Mouse (Mus musculus) heart, postnatal 14 days (tissue): ENCODE results near the gene Zfhx3. TPM values are rescaled to one million over a fixed set of nuclear protein-coding genes. Genes with fewer than 3 reads are reported as not detected.

Experiments used
- DNase-seq, 2 experiments: peaks; one replicate each; pipeline ENCODE4 v3.0.0; 2021 to 2022
- intact Hi-C: fragments of 180-260 bp; cut with DNase I; formaldehyde crosslinking; loops from one replicate; pipeline ENCODE4 v1.15.1; 2025
- total RNA-seq, 2 experiments: library from RNA; stranded (reverse); gene quantifications; 2 replicates each; pipeline ENCODE4 v1.2.3; 2021

Gene Zfhx3
- total RNA-seq, 2 experiments from 2014 or later, result 8.2 to 8.8 TPM

GRCm38 (mm10) chr8:108317532-108318093 is 375.2 kb downstream of the Zfhx3 start:
- DNase-seq, result no peak
- intact Hi-C loops, result no loop called here

GRCm38 (mm10) chr8:108327711-108328110 is 385.3 kb downstream of the Zfhx3 start:
- DNase-seq, result peak in 1 of 2 experiments; percentile 28
- intact Hi-C loops, result no loop called here

DNA sequence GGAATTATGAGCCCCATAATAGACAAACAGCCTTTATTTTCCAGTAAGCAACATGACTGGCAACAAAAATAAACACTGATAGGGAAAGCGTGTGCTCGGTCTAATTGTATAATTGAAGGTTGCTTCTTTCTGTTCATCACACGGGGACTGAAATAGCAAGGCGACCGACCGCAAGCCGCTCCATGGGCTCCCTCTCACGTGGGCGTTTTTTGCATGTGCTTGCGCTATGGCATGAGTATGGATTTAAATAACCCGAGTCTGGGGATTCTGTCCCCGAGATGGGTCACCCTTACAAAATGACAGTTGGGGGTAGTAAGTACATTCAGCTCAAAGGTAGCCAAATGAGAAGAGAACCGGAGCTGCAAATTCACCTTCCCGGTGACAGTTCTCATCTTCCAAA is 405.9 kb downstream of the Zfhx3 start:
- no peak for DNase-seq
- intact Hi-C loops, result no loop called here

GRCm38 (mm10) chr8:108348776-108349175 is 406.3 kb downstream of the Zfhx3 start:
- DNase-seq, result no peak
- intact Hi-C loops, result no loop called here

DNA sequence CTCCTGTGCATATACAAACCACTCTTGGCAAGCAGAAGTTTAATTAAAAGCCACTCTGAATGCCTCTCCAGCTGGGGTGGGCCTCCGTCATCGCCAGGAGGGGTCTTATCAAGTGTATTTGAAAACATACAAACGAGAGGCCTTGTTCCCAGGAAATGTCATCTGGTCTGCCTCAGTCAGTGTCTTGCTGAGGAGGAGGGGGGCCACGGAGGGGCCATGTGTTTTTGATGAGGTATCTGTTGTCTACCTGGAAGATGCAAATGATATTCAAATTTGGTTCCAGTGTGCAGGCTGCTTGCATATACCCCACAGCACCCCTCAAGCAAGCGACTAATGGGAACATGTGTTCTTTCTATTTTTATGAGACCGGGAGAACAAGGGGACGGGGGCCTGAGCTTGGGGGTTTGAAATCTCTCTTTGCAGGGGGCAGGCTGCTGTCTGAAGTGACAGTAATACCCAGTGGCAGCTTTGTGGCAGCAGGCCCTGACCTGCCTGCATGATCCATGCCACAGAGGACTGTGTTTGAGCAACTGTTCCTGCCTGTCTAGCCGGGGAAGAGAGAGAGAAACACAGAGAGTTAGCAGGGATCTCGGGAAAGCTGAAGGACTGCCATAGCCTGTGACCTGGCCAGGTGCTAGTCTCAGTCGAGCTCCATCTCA is 412.8 kb downstream of the Zfhx3 start:
- intact Hi-C loops, result no loop called here
- no peak for DNase-seq

DNA sequence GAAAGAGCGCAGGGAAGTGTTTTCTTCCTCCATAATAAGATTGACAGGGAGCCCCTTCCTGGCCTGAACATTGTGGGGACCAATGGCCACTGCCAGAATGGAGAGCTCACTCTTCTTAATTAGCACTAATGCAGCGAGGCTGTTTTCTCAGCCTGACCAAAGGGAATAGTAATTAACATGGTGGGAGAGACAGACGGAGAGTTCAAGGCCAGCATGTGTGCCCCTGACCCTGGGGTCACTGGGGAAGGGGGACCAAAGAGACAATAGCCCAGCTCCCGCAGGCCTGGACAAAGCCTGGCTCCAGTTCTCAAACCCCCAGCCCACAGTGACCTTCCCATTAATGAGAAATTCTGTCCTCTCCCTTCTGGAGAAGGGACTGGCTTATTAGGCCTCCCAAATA is 419.0 kb downstream of the Zfhx3 start:
- DNase-seq, result no peak
- intact Hi-C loops, result no loop called here

GRCm38 (mm10) chr8:108362421-108362820 is 420.0 kb downstream of the Zfhx3 start:
- DNase-seq, result no peak
- intact Hi-C loops, result no loop called here

DNA sequence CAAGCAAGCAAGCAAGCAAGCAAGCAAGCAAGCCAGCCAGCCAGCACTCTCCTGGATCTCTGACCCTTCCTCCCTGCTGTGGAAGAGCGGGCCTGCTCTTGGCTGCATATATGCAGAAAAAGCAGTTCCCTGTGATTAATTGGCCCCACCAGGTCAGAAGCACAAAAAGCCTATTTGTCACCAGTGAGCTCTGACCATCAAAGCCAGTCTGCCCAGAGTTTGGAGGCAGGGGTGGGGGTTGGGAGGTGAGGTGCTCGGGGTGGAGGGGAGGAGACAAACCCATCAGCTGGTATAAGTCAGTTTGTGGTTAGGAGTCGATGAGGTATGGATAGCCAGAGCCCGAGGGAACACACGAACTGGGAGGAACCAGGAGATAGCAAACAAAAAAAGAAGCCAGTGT is 421.0 kb downstream of the Zfhx3 start:
- DNase-seq, result no peak
- intact Hi-C loops, result no loop called here

DNA sequence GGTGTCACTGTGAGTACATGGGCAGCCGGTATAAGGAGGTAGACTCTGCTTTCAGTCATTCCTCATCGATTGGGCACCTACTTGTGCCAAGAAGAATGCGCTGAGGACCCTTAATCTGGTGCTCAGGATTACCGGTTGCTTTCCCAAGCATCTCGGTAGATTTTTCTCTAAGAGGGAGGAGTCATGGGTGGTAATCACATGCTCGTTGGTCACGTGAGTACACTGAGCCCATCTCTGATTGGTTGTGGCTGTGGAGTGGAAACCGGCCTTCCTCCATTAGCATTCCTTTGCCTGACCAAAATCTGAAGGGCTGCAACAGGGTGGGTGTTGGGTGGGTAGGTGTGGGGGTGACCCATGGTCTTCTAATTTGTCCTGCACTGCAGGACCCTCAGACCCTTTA is 421.4 kb downstream of the Zfhx3 start:
- no peak for DNase-seq
- intact Hi-C loops, result no loop called here

GRCm38 (mm10) chr8:108369081-108369480 is 426.6 kb downstream of the Zfhx3 start:
- intact Hi-C loops, result no loop called here
- peak in 1 of 2 experiments; percentile 16 for DNase-seq

- intact Hi-C loops, result no loop called here
- DNase-seq, result no peak
These were observed 428.3 kb downstream of the Zfhx3 start for GRCm38 (mm10) chr8:108370731-108371130.

DNA sequence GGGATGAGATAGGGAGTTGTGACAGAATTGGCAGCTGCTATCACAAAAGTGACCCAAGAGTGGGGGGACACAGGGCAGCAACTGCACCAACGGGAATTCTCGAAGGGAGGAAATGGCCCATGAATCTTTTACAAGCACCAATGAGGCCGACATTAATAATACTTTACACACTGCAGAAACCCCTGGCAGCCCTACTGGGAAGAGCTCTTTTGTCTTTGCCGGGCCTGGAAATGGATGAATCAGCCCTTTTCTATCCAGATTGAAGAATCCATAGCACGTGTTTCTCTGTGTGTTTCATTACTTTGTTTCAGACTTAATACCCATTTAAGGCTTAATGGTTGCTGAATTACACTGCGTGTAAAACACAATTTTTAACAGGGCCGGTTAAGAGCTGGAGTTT is 430.6 kb downstream of the Zfhx3 start:
- intact Hi-C loops, result no loop called here
- no peak for DNase-seq

- DNase-seq, result no peak
- intact Hi-C loops, result no loop called here
These were observed 435.6 kb downstream of the Zfhx3 start for GRCm38 (mm10) chr8:108378036-108378435.

GRCm38 (mm10) chr8:108383121-108383520 is 440.7 kb downstream of the Zfhx3 start:
- no peak for DNase-seq
- intact Hi-C loops, result no loop called here

DNA sequence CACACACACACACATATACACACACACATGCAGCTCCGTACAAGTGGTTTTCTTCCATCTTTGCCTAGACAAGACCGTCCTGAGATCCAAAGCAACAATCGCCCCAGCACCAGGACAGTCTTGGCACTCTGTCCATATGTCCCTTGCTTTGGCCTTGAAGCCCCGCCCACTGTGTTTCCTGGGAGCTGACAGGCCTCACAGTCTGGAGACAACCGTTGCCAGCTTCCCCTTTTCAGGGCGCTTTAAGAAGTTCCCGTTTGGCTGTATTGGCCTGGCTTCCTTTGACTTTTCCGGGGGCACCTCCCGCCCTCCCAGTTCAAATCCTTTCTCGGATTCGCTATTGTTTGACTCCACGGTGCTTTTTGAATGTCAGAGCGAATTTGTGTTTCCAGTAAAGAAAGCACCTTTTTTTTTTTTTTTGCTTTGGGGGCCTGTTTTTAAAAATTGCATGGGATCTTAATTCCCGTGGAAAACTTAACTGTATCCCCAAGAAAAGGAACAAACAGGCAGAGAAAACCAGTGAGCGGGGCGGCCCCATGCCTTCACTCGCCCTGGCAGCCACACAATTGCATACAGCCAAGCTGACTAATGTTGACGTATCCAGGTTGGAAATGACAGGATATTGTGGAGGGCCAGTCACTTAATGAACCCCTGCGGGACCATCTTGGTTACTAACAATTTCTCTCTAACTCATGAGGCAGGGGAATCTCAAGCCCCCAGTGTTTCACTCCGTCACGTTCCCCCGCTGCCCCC is 444.9 kb downstream of the Zfhx3 start:
- peak; percentile 47 to 52 for DNase-seq
- intact Hi-C loops, result no loop called here

DNA sequence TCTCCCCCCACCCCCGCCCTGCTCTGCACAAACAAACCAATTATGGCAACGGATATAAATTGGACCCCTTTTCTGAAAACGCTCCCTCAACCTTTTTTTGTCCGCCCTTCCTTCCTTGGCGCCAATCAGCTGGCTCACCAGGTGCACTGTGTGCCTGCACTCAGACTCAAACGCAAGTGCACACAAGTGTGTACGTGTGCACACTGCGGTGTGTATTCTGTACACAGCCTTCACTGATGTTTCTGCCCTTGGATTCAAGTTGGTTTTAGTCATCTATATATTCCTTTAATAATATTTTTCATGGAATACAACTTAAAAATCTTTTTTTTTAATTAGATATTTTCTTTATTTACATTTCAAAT is 445.4 kb downstream of the Zfhx3 start:
- intact Hi-C loops, result no loop called here
- DNase-seq, result no peak

DNA sequence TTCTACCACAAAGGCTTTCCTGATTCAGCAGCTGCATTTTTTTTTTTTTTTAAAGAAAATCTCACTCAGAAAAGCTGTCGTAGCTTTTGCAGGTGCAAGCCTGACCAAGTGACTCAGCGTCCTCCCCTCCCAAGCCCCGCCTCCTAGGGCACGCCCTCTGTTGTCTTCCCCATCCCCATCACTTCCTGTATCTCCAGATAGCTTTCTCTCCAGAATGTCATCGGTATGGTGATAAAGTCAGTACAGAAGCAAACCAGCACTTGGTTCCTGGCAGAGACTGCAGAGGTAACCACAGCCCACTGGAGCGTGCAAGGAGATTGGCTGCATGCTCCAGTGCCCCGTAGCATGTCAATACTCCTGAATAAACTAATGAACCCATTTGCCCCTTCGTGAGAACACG is 450.5 kb downstream of the Zfhx3 start:
- no peak for DNase-seq
- intact Hi-C loops, result no loop called here

DNA sequence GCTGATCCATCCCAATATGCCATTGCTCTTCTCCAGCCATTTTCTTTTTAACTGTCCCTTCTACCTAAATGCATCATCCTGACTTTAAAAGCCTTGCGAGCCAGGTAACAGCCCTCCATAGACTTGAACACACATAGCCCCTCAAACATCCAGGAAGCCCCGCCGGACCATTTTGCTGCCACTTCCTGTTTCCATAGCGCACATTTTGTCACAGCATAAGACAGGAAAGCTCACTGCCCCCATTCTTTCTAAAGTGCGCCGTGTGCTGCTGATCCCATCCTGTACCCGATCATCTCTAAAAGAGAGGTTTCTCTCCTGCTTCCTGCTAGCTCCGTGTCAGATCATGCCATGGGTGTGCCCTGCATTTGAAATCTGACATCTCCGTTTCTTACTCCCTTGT is 459.7 kb downstream of the Zfhx3 start:
- DNase-seq, result no peak
- intact Hi-C loops, result no loop called here

DNA sequence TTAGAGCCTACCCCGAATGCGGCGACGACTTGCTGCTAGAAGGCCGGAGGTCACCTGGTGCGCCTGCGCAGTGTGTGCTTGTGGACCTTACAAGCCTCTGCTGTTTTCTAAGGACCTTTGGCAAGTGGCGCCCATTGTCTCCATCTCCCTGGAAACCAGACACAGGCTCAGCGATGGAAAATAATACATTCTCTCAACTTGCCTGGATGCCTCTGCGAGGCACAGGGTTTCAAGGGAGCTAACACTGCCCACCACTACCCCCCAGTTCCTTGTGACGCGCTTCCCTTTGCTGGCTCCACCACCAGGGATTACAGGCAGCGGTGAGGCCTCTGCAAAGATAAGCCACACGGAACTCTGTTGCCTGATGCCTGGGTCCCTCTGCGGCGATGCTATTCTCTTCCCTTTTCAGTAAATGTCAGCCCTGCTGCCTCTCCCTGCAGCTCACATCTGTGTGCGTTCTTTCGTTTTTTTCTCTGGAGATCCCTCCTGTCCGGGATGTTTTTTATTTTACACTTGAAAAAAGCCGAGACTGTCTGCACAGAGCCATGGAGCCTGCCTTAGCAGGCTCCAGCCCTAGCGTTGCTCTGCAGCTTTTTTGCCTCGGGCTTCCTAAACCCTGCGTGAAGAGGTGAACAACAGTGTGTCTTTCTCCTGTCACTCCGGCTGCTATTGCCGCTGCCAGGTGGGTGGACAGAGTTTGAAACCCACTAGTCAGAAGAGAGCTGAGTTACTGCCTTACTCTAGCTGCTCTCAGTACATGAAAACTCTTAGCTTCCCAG is 464.5 kb downstream of the Zfhx3 start:
- DNase-seq, result no peak
- intact Hi-C loops, result no loop called here

DNA sequence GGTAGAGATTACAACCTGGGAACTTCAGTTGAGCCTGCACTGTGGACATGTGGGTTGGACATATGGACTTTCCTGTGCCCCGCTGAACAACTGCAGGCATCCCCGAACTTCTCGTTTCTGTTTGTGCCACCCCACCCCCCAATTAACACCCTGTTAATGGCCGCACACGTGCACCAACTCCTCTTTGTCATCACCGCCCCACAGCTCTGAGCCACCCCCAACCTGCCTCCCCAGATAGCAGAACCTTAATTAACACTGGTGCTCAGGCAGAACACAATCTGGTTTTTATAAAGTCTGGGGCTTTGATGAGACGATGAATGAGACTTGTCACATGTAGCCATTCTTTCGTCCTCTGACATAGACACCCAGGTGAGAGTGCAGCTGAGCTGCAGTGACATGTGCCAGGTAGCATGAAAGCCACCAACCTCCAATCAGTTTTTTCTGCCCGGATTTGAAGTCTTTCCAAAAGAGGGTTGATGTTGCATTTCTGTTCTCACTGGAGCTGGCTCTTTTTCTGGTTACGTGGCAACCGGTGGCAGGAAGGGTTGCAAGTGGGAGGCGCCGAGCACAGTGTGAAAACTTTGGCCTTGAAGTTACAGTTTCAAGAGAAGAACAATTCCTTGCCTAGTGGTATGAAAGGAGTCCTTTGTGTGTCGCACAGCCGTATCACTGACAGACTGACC is 476.9 kb downstream of the Zfhx3 start:
- no peak for DNase-seq
- intact Hi-C loops, result no loop called here

- DNase-seq, result no peak
- intact Hi-C loops, result no loop called here
These were observed 480.1 kb downstream of the Zfhx3 start for GRCm38 (mm10) chr8:108422521-108422920.
